Mouse (Mus musculus): Measurements from ENCODE around the gene Zfp94. TPM values are rescaled to one million over a fixed set of nuclear protein-coding genes. Genes with fewer than 3 reads are reported as not detected.

Zfp94 gene
- polyA plus RNA-seq (2015; fragmentation: Nextera tagmentation; extraction: Ambion mirVana), result 19.5 and 20.3 TPM in 2 replicates

GRCm38 (mm10) chr7:24316567-24317092 lies at the start of gene Zfp94:
TSS of gene Zfp94 (minus strand) at chr7:24316666.
- Histone ChIP-seq H3K36me3 (peaks cover 5% of the 10 kb centered on the region; the same call in 1 of the 2 replicates), H3K27ac (replicated peaks) (peak within 1 kb of the TSS; percentile 87), H3K4me3 (peak within 1 kb of the TSS; percentile 72), H3K9me3 (no peaks in the 10 kb centered on the region), H3K4me1 (replicated peaks) (peaks cover 17% of the 10 kb centered on the region), H3K27me3 (0 out of 2 replicates have a peak, but pooled peaks cover 2% of the 10 kb centered on the region), H3K4me2 (peak within 1 kb of the TSS; percentile 79), H3K9ac (peak within 1 kb of the TSS; percentile 73)
- 1% methylated on average over 33 of the region's 33 CpGs for WGBS
- peak; percentile 97 for ATAC-seq (ENCODE audit: low FRiP score, low read depth)

DNA sequence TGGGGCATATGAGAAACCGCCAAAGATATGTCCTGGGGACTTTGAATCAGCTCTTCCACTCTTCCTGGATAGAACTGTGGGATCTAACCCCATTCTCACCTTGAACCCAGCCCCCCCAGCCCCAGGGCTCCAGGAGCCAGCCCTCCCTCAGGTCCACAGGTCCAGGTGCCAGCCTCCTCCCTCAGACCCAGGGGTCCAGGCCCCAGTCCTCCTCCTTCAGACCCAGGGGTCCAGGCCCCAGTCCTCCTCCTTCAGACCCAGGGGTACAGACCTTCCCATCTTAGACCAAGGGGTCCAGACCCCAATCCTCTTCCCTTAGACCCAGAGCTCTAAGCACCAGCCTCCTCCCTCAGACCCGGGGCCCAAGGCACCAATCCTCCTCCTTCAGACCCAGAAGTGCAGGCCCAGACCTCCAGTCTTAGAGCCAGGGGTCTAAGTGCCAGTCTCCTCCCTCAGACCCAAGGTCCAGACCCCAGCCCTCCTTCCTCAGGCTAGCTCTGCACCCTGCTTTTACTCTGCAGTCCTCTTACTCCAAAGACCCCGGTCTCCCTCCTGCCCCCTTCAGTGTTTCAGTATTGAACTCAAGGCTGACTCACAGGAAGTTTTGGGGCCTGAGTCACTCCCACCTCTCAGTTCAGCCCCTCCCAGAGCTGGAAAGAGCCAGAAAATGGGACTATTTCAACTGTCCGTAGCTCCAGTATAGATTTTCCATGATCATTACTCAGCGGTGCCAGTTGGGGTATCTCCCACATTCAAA lies 49.0 kb upstream of the Zfp94 start:
- H3K9me3 ChIP-seq, result no peaks in the 10 kb centered on the region
- no peak overlapping the region for H3K27ac ChIP-seq (replicated peaks)
- no peak overlapping the region for H3K9ac ChIP-seq
- no peak overlapping the region for H3K4me2 ChIP-seq
- H3K27me3 ChIP-seq, result no peaks in the 10 kb centered on the region
- 84% methylated on average over 5 of the region's 5 CpGs for WGBS
- H3K36me3 ChIP-seq, result no peaks in the 10 kb centered on the region
- H3K4me3 ChIP-seq, result no peak overlapping the region
- peak; percentile 33; the same call in 1 of the 2 replicates for ATAC-seq (ENCODE audit: low FRiP score, low read depth)
- H3K4me1 ChIP-seq (replicated peaks), result no peaks in the 10 kb centered on the region; the same call in 1 of the 2 replicates

DNA sequence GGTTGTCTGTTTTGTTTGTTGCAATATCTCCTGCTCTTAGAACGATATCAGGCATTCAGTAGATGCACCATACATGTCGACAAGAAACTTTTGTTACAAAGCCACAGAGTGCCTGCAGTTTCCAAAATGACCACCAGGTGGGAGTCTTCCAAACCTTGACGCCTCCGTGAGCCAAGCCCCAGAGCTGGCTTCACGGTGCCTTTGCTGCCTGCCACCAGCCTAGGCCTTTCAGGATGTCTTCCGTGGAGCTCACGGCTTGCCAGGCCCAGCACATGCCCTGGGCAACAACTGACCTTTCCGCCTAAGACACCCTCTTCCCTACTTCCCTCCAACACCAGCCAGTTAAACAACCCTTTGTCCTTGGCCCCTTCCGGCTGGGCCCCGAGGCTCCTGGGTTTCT lies 48.4 kb upstream of the Zfp94 start:
- Histone ChIP-seq H3K9me3 (no peaks in the 10 kb centered on the region), H3K36me3 (no peaks in the 10 kb centered on the region), H3K4me3 (no peak overlapping the region), H3K4me1 (replicated peaks) (no peaks in the 10 kb centered on the region), H3K27ac (replicated peaks) (no peak overlapping the region), H3K4me2 (no peak overlapping the region), H3K27me3 (no peaks in the 10 kb centered on the region), H3K9ac (no peak overlapping the region)
- peak; percentile 77 for ATAC-seq (ENCODE audit: low FRiP score, low read depth)
- WGBS, result 22% methylated on average over 10 of the region's 10 CpGs

- ATAC-seq (ENCODE audit: low FRiP score, low read depth), result no peak
- Histone ChIP-seq H3K9me3 (no peaks in the 10 kb centered on the region), H3K4me3 (no peak overlapping the region), H3K36me3 (no peaks in the 10 kb centered on the region), H3K9ac (no peak overlapping the region), H3K27ac (replicated peaks) (no peak overlapping the region), H3K27me3 (no peaks in the 10 kb centered on the region), H3K4me1 (replicated peaks) (no peaks in the 10 kb centered on the region), H3K4me2 (no peak overlapping the region)
- WGBS, result 26% methylated on average over 6 of the region's 7 CpGs
Measured at GRCm38 (mm10) chr7:24363228-24363627, 46.8 kb upstream of the Zfp94 start.

DNA sequence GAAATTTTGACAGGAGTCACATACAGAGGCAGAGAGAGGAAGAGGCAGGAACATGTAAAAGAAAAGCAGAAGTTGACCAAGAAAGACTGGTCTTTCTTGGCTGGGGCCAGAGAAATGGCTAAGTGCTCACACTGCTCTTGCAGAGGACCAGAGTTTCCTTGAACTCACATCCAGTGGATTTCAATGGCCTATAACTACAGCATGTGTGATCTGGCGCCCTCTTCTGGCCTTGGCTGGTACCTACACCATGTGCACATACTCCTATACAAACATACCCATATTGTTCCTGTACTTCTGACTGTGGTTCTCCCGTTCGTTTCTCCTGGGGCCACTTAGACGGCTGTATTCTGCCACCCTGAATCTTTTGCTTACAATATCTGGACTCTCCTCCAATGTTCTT lies 44.5 kb upstream of the Zfp94 start:
- Histone ChIP-seq H3K4me1 (replicated peaks) (no peaks in the 10 kb centered on the region), H3K27me3 (no peaks in the 10 kb centered on the region), H3K27ac (replicated peaks) (no peak overlapping the region), H3K4me3 (no peak overlapping the region), H3K9ac (no peak overlapping the region), H3K4me2 (no peak overlapping the region), H3K36me3 (no peaks in the 10 kb centered on the region), H3K9me3 (no peaks in the 10 kb centered on the region)
- 65% methylated on average over 4 of the region's 4 CpGs for WGBS
- ATAC-seq (ENCODE audit: low FRiP score, low read depth), result no peak

- Histone ChIP-seq H3K36me3 (no peaks in the 10 kb centered on the region), H3K9ac (no peak overlapping the region)
- WGBS, result 25% methylated on average over 9 of the region's 9 CpGs
Measured at GRCm38 (mm10) chr7:24359269-24359668, 42.8 kb upstream of the Zfp94 start.

GRCm38 (mm10) chr7:24357899-24358298 lies 41.4 kb upstream of the Zfp94 start:
- Histone ChIP-seq H3K9me3 (no peaks in the 10 kb centered on the region), H3K4me3 (no peak overlapping the region), H3K4me1 (replicated peaks) (no peaks in the 10 kb centered on the region), H3K4me2 (no peak overlapping the region), H3K27ac (replicated peaks) (no peak overlapping the region), H3K36me3 (no peaks in the 10 kb centered on the region), H3K9ac (no peak overlapping the region), H3K27me3 (no peaks in the 10 kb centered on the region)
- 54% methylated on average over 4 of the region's 4 CpGs for WGBS
- ATAC-seq (ENCODE audit: low FRiP score, low read depth), result no peak

More at GRCm38 (mm10) chr7:24359269-24359668, 42.8 kb upstream of the Zfp94 start:
- Histone ChIP-seq H3K4me2 (no peak overlapping the region), H3K4me1 (replicated peaks) (no peaks in the 10 kb centered on the region), H3K9me3 (no peaks in the 10 kb centered on the region), H3K27me3 (no peaks in the 10 kb centered on the region), H3K27ac (replicated peaks) (no peak overlapping the region), H3K4me3 (no peak overlapping the region)
- no peak for ATAC-seq (ENCODE audit: low FRiP score, low read depth)

DNA sequence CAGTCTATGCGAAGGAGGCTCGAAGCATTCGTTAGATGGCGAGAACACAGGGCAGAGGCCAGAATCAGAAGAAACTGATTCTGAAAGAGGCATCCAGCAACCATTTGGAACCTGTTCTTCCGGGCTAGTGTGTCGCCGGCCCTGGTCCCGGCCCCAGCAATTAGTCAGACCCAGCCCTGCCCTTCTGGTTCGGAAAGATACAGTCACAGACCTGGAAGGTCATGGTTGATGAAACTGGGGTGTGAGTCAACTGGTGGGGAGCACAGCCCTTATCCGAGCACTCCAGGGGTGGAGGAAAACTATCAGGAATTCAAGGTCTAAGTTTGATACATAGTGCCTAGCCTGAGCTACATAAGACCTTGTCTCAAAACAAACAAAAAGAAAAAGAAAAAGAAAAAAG lies 39.6 kb upstream of the Zfp94 start:
- WGBS, result 82% methylated on average over 10 of the region's 10 CpGs
- Histone ChIP-seq H3K27me3 (no peaks in the 10 kb centered on the region), H3K9ac (no peak overlapping the region), H3K36me3 (no peaks in the 10 kb centered on the region), H3K27ac (replicated peaks) (no peak overlapping the region), H3K4me3 (no peak overlapping the region), H3K4me2 (no peak overlapping the region), H3K4me1 (replicated peaks) (no peaks in the 10 kb centered on the region), H3K9me3 (no peaks in the 10 kb centered on the region)
- ATAC-seq (ENCODE audit: low FRiP score, low read depth), result no peak

DNA sequence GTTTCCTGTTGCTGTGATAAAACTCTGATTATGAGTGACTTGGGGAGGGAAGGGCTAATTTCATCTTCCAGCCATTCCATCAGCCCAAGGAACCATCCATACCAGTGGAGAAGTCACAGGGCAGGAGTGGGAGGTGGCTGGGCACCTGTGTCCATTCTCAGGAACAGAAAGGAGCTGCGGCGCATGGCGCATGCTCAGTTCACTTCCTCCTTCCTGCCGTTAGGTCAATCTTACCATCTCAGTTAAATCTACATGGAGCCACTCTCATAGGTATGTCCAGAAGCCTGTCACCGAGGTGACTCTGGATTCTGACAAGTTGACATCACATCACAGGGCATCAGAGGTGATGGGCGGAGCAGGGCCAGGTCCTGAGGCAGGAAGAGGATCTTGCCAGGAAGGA lies 39.2 kb upstream of the Zfp94 start:
- no peak for ATAC-seq (ENCODE audit: low FRiP score, low read depth)
- H3K4me2 ChIP-seq, result no peak overlapping the region
- no peak overlapping the region for H3K27ac ChIP-seq (replicated peaks)
- no peaks in the 10 kb centered on the region for H3K9me3 ChIP-seq
- no peaks in the 10 kb centered on the region for H3K4me1 ChIP-seq (replicated peaks)
- no peak overlapping the region for H3K9ac ChIP-seq
- no peaks in the 10 kb centered on the region for H3K36me3 ChIP-seq
- H3K27me3 ChIP-seq, result no peaks in the 10 kb centered on the region
- H3K4me3 ChIP-seq, result no peak overlapping the region
- 88% methylated on average over 6 of the region's 6 CpGs for WGBS

GRCm38 (mm10) chr7:24348896-24349295 lies 32.4 kb upstream of the Zfp94 start, which contains the start of gene Lypd5:
TSS of gene Lypd5 (plus strand) at chr7:24349196.
- no peak within 1 kb of the TSS for H3K9ac ChIP-seq
- no peaks in the 10 kb centered on the region for H3K27me3 ChIP-seq
- H3K36me3 ChIP-seq, result no peaks in the 10 kb centered on the region
- no peaks in the 10 kb centered on the region for H3K4me1 ChIP-seq (replicated peaks)
- no peak within 1 kb of the TSS for H3K4me3 ChIP-seq
- no peak within 1 kb of the TSS for H3K27ac ChIP-seq (replicated peaks)
- H3K4me2 ChIP-seq, result no peak within 1 kb of the TSS
- ATAC-seq (ENCODE audit: low FRiP score, low read depth), result no peak
- no peaks in the 10 kb centered on the region for H3K9me3 ChIP-seq
- 57% methylated on average over 6 of the region's 6 CpGs for WGBS

- no peak overlapping the region for H3K4me3 ChIP-seq
- H3K4me2 ChIP-seq, result no peak overlapping the region
- no peak overlapping the region for H3K9ac ChIP-seq
- no peaks in the 10 kb centered on the region for H3K36me3 ChIP-seq
- 77% methylated on average over 5 of the region's 5 CpGs for WGBS
- no peak overlapping the region for H3K27ac ChIP-seq (replicated peaks)
- no peak for ATAC-seq (ENCODE audit: low FRiP score, low read depth)
- H3K9me3 ChIP-seq, result no peaks in the 10 kb centered on the region
- no peaks in the 10 kb centered on the region for H3K27me3 ChIP-seq
- H3K4me1 ChIP-seq (replicated peaks), result no peaks in the 10 kb centered on the region
Measured at GRCm38 (mm10) chr7:24346444-24346843, 30.0 kb upstream of the Zfp94 start.

GRCm38 (mm10) chr7:24343701-24344272 lies 27.3 kb upstream of the Zfp94 start:
- Histone ChIP-seq H3K36me3 (no peaks in the 10 kb centered on the region), H3K27ac (replicated peaks) (no peak overlapping the region; the same call in 1 of the 2 replicates), H3K27me3 (no peaks in the 10 kb centered on the region), H3K4me2 (no peak overlapping the region), H3K4me1 (replicated peaks) (no peaks in the 10 kb centered on the region), H3K4me3 (no peak overlapping the region), H3K9me3 (no peaks in the 10 kb centered on the region), H3K9ac (no peak overlapping the region)
- WGBS, result 48% methylated on average over 7 of the region's 7 CpGs
- ATAC-seq (ENCODE audit: low FRiP score, low read depth), result no peak
